Mouse (Mus musculus) heart, postnatal 0 days (tissue): ENCODE data around the gene Bend7. TPM values are rescaled to one million over a fixed set of nuclear protein-coding genes. Genes with fewer than 3 reads are reported as not detected.

Source experiments
- ATAC-seq: fragments of 200-750 bp; cut with Nextera tagmentation; 2 replicates; pipeline ENCODE4 v1.8.0; 2017; ENCODE audit warnings: low read depth, moderate number of reproducible peaks, moderate library complexity; ENCODE audit not compliant: insufficient read depth
- DNase-seq: peaks from one replicate; pipeline ENCODE4 v3.0.0-alpha.2; 2016; ENCODE audit warnings: low spot score
- H3K27ac ChIP-seq: fragments of 300-500 bp; sonication (generic); 2 replicates; pipeline ENCODE4 v1.5.1; 2014; ENCODE audit warnings: low read depth, mild to moderate bottlenecking
- H3K27me3 ChIP-seq: fragments of 300-500 bp; sonication (generic); 2 replicates; pipeline ENCODE4 v1.6.1; 2014; ENCODE audit warnings: low read length, mixed read lengths; ENCODE audit not compliant: control insufficient read depth, insufficient read depth
- H3K36me3 ChIP-seq: fragments of 300-500 bp; sonication (generic); replicated peaks from 2 replicates; pipeline ENCODE4 v1.6.1; 2014; ENCODE audit warnings: low read length, mixed read lengths; ENCODE audit not compliant: control insufficient read depth, insufficient read depth
- H3K4me1 ChIP-seq: fragments of 300-500 bp; sonication (generic); 2 replicates; pipeline ENCODE4 v1.6.1; 2014; ENCODE audit warnings: antibody characterized with exemption; ENCODE audit not compliant: control insufficient read depth, insufficient read depth
- H3K4me2 ChIP-seq: fragments of 300-500 bp; sonication (generic); 2 replicates; pipeline ENCODE4 v1.6.1; 2014; ENCODE audit warnings: low read depth, mild to moderate bottlenecking, low read length, moderate library complexity
- H3K4me3 ChIP-seq: fragments of 300-500 bp; sonication (generic); 2 replicates; pipeline ENCODE4 v1.5.1; 2014; ENCODE audit warnings: low read depth, low read length
- H3K9ac ChIP-seq: fragments of 300-500 bp; sonication (generic); replicated peaks from 2 replicates; pipeline ENCODE4 v1.6.1; 2014; ENCODE audit warnings: low read depth, low read length, mixed read lengths
- H3K9me3 ChIP-seq: fragments of 300-500 bp; sonication (generic); replicated peaks from 2 replicates; pipeline ENCODE4 v1.6.1; 2016; ENCODE audit warnings: low read length; ENCODE audit not compliant: control insufficient read depth
- CTCF ChIP-seq: IDR thresholded peaks from 2 replicates; pipeline ENCODE4 v1.5.1; 2016; ENCODE audit warnings: antibody characterized with exemption, control low read depth, low read depth
- EP300 ChIP-seq: IDR thresholded peaks from 2 replicates; pipeline ENCODE4 v1.6.1; 2016; ENCODE audit warnings: antibody characterized with exemption, low read depth
- WGBS: fragments of 180-500 bp; shearing (Covaris S2); extraction: QIAGEN DNeasy Blood & Tissue Kit; methylation state at CpG from one replicate; pipeline ENCODE4 v1.1.7; 2014; 5-methylcytosine and 5-hydroxymethylcytosine counted together
- polyA plus RNA-seq: library from polyadenylated mRNA; unstranded; fragments of >200 nt; fragmentation: Nextera tagmentation; extraction: Ambion mirVana; gene quantifications from 2 replicates; pipeline ENCODE4 v1.2.1, GENCODE M21; 2015
- total RNA-seq: library from RNA; depleted of rRNA; stranded (reverse); fragments of >200 nt; gene quantifications from 2 replicates; pipeline ENCODE4 v1.2.3, GENCODE M21; 2014; ENCODE audit warnings: low replicate concordance; rRNA removed

Bend7 gene
- total and polyA plus RNA-seq, 2 experiments from 2014 or later, result 2.0 to 2.6 TPM

- no peak overlapping the region for H3K27ac ChIP-seq
- H3K36me3 ChIP-seq, result no peaks in the 10 kb centered on the region
- no peaks in the 10 kb centered on the region for H3K9me3 ChIP-seq
- 78% methylated on average over 6 of the region's 6 CpGs for WGBS
- no peak for ATAC-seq
- H3K27me3 ChIP-seq, result no peaks in the 10 kb centered on the region
- no peak for DNase-seq
- H3K9ac ChIP-seq, result no peak overlapping the region
- no peak for TF ChIP-seq EP300
- TF ChIP-seq CTCF, result no peak
- H3K4me2 ChIP-seq, result no peak overlapping the region
- no peak overlapping the region for H3K4me3 ChIP-seq
- no peaks in the 10 kb centered on the region for H3K4me1 ChIP-seq
Observed at GRCm38 (mm10) chr2:4828446-4828997, 110.9 kb downstream of the Bend7 start.

- DNase-seq, result no peak
- H3K4me3 ChIP-seq, result no peak overlapping the region
- no peak overlapping the region for H3K27ac ChIP-seq
- H3K27me3 ChIP-seq, result no peaks in the 10 kb centered on the region
- H3K9me3 ChIP-seq, result no peaks in the 10 kb centered on the region
- H3K36me3 ChIP-seq, result no peaks in the 10 kb centered on the region
- ATAC-seq, result no peak
- no peak overlapping the region for H3K4me2 ChIP-seq
- no peak for TF ChIP-seq EP300
- TF ChIP-seq CTCF, result no peak
- WGBS, result 84% methylated on average over 4 of the region's 4 CpGs
- H3K4me1 ChIP-seq, result no peaks in the 10 kb centered on the region
- no peak overlapping the region for H3K9ac ChIP-seq
Observed at GRCm38 (mm10) chr2:4829007-4829406, 111.4 kb downstream of the Bend7 start.

- no peaks in the 10 kb centered on the region for H3K27me3 ChIP-seq
- no peak overlapping the region for H3K27ac ChIP-seq
- TF ChIP-seq CTCF, result no peak
- TF ChIP-seq EP300, result no peak
- ATAC-seq (no peak), DNase-seq (no peak)
- no peaks in the 10 kb centered on the region for H3K36me3 ChIP-seq
- H3K4me3 ChIP-seq, result no peak overlapping the region
- no peak overlapping the region for H3K9ac ChIP-seq
- no peaks in the 10 kb centered on the region for H3K4me1 ChIP-seq
- 76% methylated on average over 6 of the region's 6 CpGs for WGBS
- H3K4me2 ChIP-seq, result no peak overlapping the region
- H3K9me3 ChIP-seq, result no peaks in the 10 kb centered on the region
Observed at GRCm38 (mm10) chr2:4829489-4830065, 111.9 kb downstream of the Bend7 start.

GRCm38 (mm10) chr2:4831493-4831892 lies 113.9 kb downstream of the Bend7 start:
- H3K9me3 ChIP-seq, result no peaks in the 10 kb centered on the region
- 51% methylated on average over 4 of the region's 4 CpGs for WGBS
- H3K36me3 ChIP-seq, result no peaks in the 10 kb centered on the region
- H3K4me3 ChIP-seq, result no peak overlapping the region
- H3K27me3 ChIP-seq, result no peaks in the 10 kb centered on the region
- H3K27ac ChIP-seq, result no peak overlapping the region
- ATAC-seq, result no peak
- no peak for DNase-seq
- H3K4me1 ChIP-seq, result no peaks in the 10 kb centered on the region
- H3K9ac ChIP-seq, result no peak overlapping the region
- H3K4me2 ChIP-seq, result no peak overlapping the region
- no peak for TF ChIP-seq CTCF

- TF ChIP-seq CTCF (no peak), EP300 (no peak)
- H3K4me2 ChIP-seq, result no peak overlapping the region
- no peak overlapping the region for H3K9ac ChIP-seq
- H3K36me3 ChIP-seq, result no peaks in the 10 kb centered on the region
- H3K4me3 ChIP-seq, result no peak overlapping the region
- no peak for DNase-seq
- no peaks in the 10 kb centered on the region for H3K27me3 ChIP-seq
- H3K4me1 ChIP-seq, result no peaks in the 10 kb centered on the region
- no peak for ATAC-seq
- no peaks in the 10 kb centered on the region for H3K9me3 ChIP-seq
- 58% methylated on average over 4 of the region's 4 CpGs for WGBS
- H3K27ac ChIP-seq, result no peak overlapping the region
Observed at GRCm38 (mm10) chr2:4832166-4832565, 114.5 kb downstream of the Bend7 start.

- TF ChIP-seq CTCF, result no peak
- TF ChIP-seq EP300, result no peak
- no peaks in the 10 kb centered on the region for H3K36me3 ChIP-seq
Observed at GRCm38 (mm10) chr2:4849449-4849848, 131.8 kb downstream of the Bend7 start.

More at GRCm38 (mm10) chr2:4849449-4849848, 131.8 kb downstream of the Bend7 start:
- DNase-seq, result no peak
- Histone ChIP-seq H3K27me3 (no peaks in the 10 kb centered on the region), H3K27ac (no peak overlapping the region), H3K4me2 (no peak overlapping the region), H3K9me3 (no peaks in the 10 kb centered on the region), H3K4me3 (no peak overlapping the region), H3K4me1 (no peaks in the 10 kb centered on the region), H3K9ac (no peak overlapping the region)
- ATAC-seq, result no peak
- WGBS, result 82% methylated on average over 2 of the region's 2 CpGs

Other genes with a start within 250 kb of the Bend7 start
- 23.8 and 24.3 TPM in 2 replicates for gene Prpf18, start 65.7 kb upstream of the Bend7 start, total RNA-seq
- 24.5 and 24.6 TPM in 2 replicates for gene Prpf18, start 65.7 kb upstream of the Bend7 start, polyA plus RNA-seq
- gene Sephs1, start 163.7 kb downstream of the Bend7 start, total RNA-seq, result 30.7 and 43.8 TPM in 2 replicates
- 20.9 TPM in 2 replicates for gene Sephs1, start 163.7 kb downstream of the Bend7 start, polyA plus RNA-seq
- 226 and 257 TPM in 2 replicates for gene Phyh, start 201.2 kb downstream of the Bend7 start, total RNA-seq
- 443 and 451 TPM in 2 replicates for gene Phyh, start 201.2 kb downstream of the Bend7 start, polyA plus RNA-seq